Mouse (Mus musculus): Measurements from ENCODE around the gene Vmn1r121.
"Not testable (repeated sequence)": the region's sequence is repeated elsewhere in the genome, so short reads cannot be mapped to it uniquely, and the experiment has no call there.

Gene Vmn1r121

DNA sequence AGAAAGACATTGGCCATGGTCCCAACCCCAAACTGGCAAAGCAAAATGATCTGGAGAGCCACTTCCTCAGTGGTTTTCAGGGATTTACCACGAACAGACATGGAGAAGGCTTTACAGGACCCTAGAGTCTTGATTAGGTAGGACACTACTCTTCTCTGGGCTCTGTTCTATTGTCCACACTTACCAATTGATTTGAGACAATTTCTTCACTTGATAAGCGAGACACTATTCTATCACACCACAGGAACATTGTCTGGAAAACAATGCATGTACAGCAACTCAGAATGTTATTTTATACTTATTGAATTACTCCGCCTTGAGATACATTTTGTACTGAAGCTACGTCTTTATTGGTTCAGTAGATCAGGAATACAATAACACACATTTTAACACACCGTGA lies at the start of gene Vmn1r121:
Gene Vmn1r121, minus strand, starts transcription at position 101 of the 400 bp plus-strand sequence.
- DNase-seq (ENCODE audit: extremely low spot score, low spot score), result not testable (repeated sequence)

DNA sequence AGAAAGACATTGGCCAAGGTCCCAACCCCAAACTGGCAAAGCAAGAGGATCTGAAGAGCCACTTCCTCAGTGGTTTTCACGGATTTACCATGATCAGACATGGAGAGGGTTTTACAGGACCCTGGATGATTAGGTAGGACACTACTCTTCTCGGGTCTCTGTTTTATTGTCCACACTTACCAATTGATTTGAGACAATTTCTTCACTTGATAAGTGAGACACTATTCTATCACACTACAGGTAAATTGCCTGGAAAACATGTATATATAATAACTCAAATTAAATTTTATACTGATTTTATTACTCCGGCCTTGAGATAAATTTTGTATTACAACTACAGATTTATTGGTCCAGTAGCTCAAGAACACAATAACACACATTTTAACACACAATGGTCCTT lies 35.7 kb upstream of the Vmn1r121 start, which contains the start of gene Vmn1r122:
Gene Vmn1r122, minus strand, starts transcription at position 101 of the 400 bp plus-strand sequence.
- DNase-seq (ENCODE audit: extremely low spot score, low spot score), result not testable (repeated sequence)

DNA sequence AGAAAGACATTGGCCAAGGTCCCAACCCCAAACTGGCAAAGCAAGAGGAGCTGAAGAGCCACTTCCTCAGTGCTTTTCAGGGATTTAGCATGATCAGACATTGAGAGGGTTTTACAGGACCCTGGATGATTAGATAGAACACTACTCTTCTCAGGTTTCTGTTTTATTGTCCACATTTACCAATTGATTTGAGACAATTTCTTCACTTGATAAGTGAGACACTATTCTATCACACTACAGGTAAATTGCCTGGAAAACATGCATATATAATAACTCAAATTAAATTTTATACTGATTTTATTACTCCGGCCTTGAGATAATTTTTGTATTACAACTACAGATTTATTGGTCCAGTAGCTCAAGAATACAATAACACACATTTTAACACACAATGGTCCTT lies 44.6 kb downstream of the Vmn1r121 start, which contains the start of gene Vmn1r120:
Gene Vmn1r120, minus strand, starts transcription at position 101 of the 400 bp plus-strand sequence.
- DNase-seq (ENCODE audit: extremely low spot score, low spot score), result not testable (repeated sequence)

All from neural tube, embryonic 10.5 days (tissue).